In genomic region chr6:46563470-46563869, GRCm38 (mm10) we compare ENCODE assay signal across 22 mouse cellular contexts.
"Had no signal": no experiment of that assay in that cellular context is flagged by ENCODE, and none has a peak within 500 bp of the region (broad histone marks: within the 10 kb centered on the region; RNA-seq: fewer than 3 reads in every experiment).

No protein-coding gene starts in this region.

- DNase-seq: heart, postnatal 10 days; heart, postnatal 14 days; heart, postnatal 36 days; heart, postnatal 4 days; kidney, adult 11 months; kidney, adult 18-20 months; kidney, adult 2 months; kidney, adult 8-10 months; kidney, adult 9 months; kidney, postnatal 10 days; kidney, postnatal 14 days; kidney, postnatal 25 days; kidney, postnatal 36 days; kidney, postnatal 4 days; layer of hippocampus, adult 9-11 months; layer of hippocampus, postnatal 36 days had no signal

- ATAC-seq: hindbrain, embryonic 16.5 days; hindbrain, postnatal 0 days; inflammation-experienced regulatory T-cells, adult 6 months; intestine, embryonic 15.5 days; intestine, embryonic 16.5 days; intestine, postnatal 0 days had no signal
